Mouse (Mus musculus) CH12.LX (cell line): ENCODE data around the gene Tas1r3. TPM values are rescaled to one million over a fixed set of nuclear protein-coding genes. Genes with fewer than 3 reads are reported as not detected.

ENCODE experiments used
- DNase-seq: peaks from one replicate; pipeline ENCODE4 v3.0.0-alpha.2; 2013; ENCODE audit errors: extremely low read depth
- H3K27ac ChIP-seq: 2 replicates; pipeline ENCODE4 v1.5.1; 2012; ENCODE audit warnings: low read depth, mild to moderate bottlenecking, control low read depth, moderate library complexity; ENCODE audit not compliant: insufficient read depth
- H3K27me3 ChIP-seq: replicated peaks from 2 replicates; pipeline ENCODE3; 2012; ENCODE audit warnings: inconsistent platforms
- H3K36me3 ChIP-seq, 2 experiments: replicated peaks in 1 of 2; 2 replicates each; pipeline versions ENCODE3 to v1.6.1; 2012; ENCODE audit warnings: inconsistent platforms in 1 of 2, low read length in 1 of 2, mild to moderate bottlenecking in 1 of 2, mixed read lengths in 1 of 2, moderate library complexity in 1 of 2; ENCODE audit not compliant: control insufficient read depth in 1 of 2, insufficient read depth in 1 of 2
- H3K4me1 ChIP-seq, 2 experiments: 2 replicates each; pipeline ENCODE4 v1.6.1; 2012; ENCODE audit warnings: inconsistent platforms in 1 of 2, moderate library complexity in 1 of 2; ENCODE audit not compliant: insufficient read depth in 2 of 2, control insufficient read depth in 1 of 2
- H3K4me2 ChIP-seq: 2 replicates; pipeline ENCODE4 v1.6.1; 2012; ENCODE audit warnings: low read depth, mild to moderate bottlenecking, control low read depth; ENCODE audit not compliant: poor library complexity, insufficient read depth, severe bottlenecking
- H3K4me3 ChIP-seq, 3 experiments: fragments of 150-350 bp in 1 of 3; sonication (generic) in 1 of 3; replicated peaks in 1 of 3; 2 replicates each; pipeline versions ENCODE3 to v1.5.1; 2011 to 2012; ENCODE audit warnings: low read depth in 2 of 3, low read length in 2 of 3, mild to moderate bottlenecking in 2 of 3, moderate library complexity in 2 of 3, control low read depth in 1 of 3, improper control_type of control experiment in 1 of 3, inconsistent platforms in 1 of 3, mixed read lengths in 1 of 3; ENCODE audit not compliant: poor library complexity in 1 of 3
- H3K79me2 ChIP-seq: replicated peaks from 2 replicates; pipeline ENCODE4 v1.6.1; 2012; ENCODE audit warnings: mild to moderate bottlenecking, moderate library complexity; ENCODE audit not compliant: control insufficient read depth, poor library complexity, insufficient read depth, severe bottlenecking; ENCODE audit errors: extremely low read depth
- H3K9ac ChIP-seq: 2 replicates; pipeline ENCODE4 v1.6.1; 2012; ENCODE audit warnings: low read depth, mild to moderate bottlenecking, control low read depth, moderate library complexity; ENCODE audit not compliant: insufficient read depth
- H3K9me3 ChIP-seq: replicated peaks from 2 replicates; pipeline ENCODE3; 2012; ENCODE audit warnings: low read length, inconsistent platforms, mixed read lengths
- BHLHE40 ChIP-seq: IDR thresholded peaks from 2 replicates; pipeline ENCODE4 v1.6.1; 2011; ENCODE audit warnings: mild to moderate bottlenecking, low read depth, low read length, improper control_type of control experiment
- CHD1 ChIP-seq: IDR thresholded peaks from 2 replicates; pipeline ENCODE4 v1.6.1; 2012; ENCODE audit warnings: low read depth, low read length, improper control_type of control experiment, inconsistent platforms
- CTCF ChIP-seq, 2 experiments: IDR thresholded peaks in 1 of 2; conservative IDR thresholded peaks in 1 of 2; 2 replicates each; pipeline ENCODE4 v1.5.1; 2011 to 2012; ENCODE audit warnings: low read depth in 2 of 2, low read length in 2 of 2, improper control_type of control experiment in 1 of 2, inconsistent platforms in 1 of 2, mild to moderate bottlenecking in 1 of 2, moderate library complexity in 1 of 2
- E2F4 ChIP-seq: IDR thresholded peaks from 2 replicates; pipeline ENCODE4 v1.6.1; 2011; ENCODE audit warnings: low read depth, low read length, improper control_type of control experiment; ENCODE audit not compliant: insufficient replicate concordance
- ELF1 ChIP-seq: IDR thresholded peaks from 2 replicates; pipeline ENCODE4 v1.6.1; 2014; ENCODE audit warnings: low read depth, mild to moderate bottlenecking, inconsistent platforms, low read length, improper control_type of control experiment
- EP300 ChIP-seq: IDR thresholded peaks from 2 replicates; pipeline ENCODE4 v1.6.1; 2011; ENCODE audit warnings: low read length, improper control_type of control experiment
- ETS1 ChIP-seq: conservative IDR thresholded peaks from 2 replicates; pipeline ENCODE4 v1.6.1; 2012; ENCODE audit warnings: low read depth, mild to moderate bottlenecking, inconsistent platforms, low read length, improper control_type of control experiment, moderate library complexity
- GABPA ChIP-seq: IDR thresholded peaks from 2 replicates; pipeline ENCODE4 v1.6.1; 2012; ENCODE audit warnings: low read depth, low read length, improper control_type of control experiment, inconsistent platforms; ENCODE audit not compliant: insufficient replicate concordance
- HCFC1 ChIP-seq: IDR thresholded peaks from 2 replicates; pipeline ENCODE4 v1.6.1; 2012; ENCODE audit warnings: low read depth, mild to moderate bottlenecking, inconsistent platforms, low read length, improper control_type of control experiment
- IRF4 ChIP-seq: IDR thresholded peaks from 2 replicates; pipeline ENCODE4 v1.6.1; 2014; ENCODE audit warnings: low read depth, mild to moderate bottlenecking, inconsistent platforms, low read length, improper control_type of control experiment
- JUND ChIP-seq: conservative IDR thresholded peaks from 2 replicates; pipeline ENCODE4 v1.6.1; 2011; ENCODE audit warnings: low read depth, low read length, improper control_type of control experiment
- KAT2A ChIP-seq: IDR thresholded peaks from 2 replicates; pipeline ENCODE4 v1.6.1; 2012; ENCODE audit warnings: low read length, improper control_type of control experiment, inconsistent platforms; ENCODE audit not compliant: insufficient replicate concordance
- MAX ChIP-seq: IDR thresholded peaks from 2 replicates; pipeline ENCODE4 v1.6.1; 2011; ENCODE audit warnings: low read length, improper control_type of control experiment
- MAZ ChIP-seq: IDR thresholded peaks from 2 replicates; pipeline ENCODE4 v1.6.1; 2012; ENCODE audit warnings: low read depth, mild to moderate bottlenecking, inconsistent platforms, low read length, improper control_type of control experiment, moderate library complexity
- MEF2A ChIP-seq: IDR thresholded peaks from 2 replicates; pipeline ENCODE4 v1.6.1; 2014; ENCODE audit warnings: low read depth, mild to moderate bottlenecking, inconsistent platforms, low read length, improper control_type of control experiment, borderline replicate concordance
- MXI1 ChIP-seq: IDR thresholded peaks from 2 replicates; pipeline ENCODE4 v1.6.1; 2011; ENCODE audit warnings: mild to moderate bottlenecking, low read depth, low read length, improper control_type of control experiment
- MYC ChIP-seq: IDR thresholded peaks from 2 replicates; pipeline ENCODE4 v1.6.1; 2011; ENCODE audit warnings: low read depth, mild to moderate bottlenecking, improper control_type of control experiment, low read length
- NELFE ChIP-seq: IDR thresholded peaks from 2 replicates; pipeline ENCODE4 v1.6.1; 2011; ENCODE audit warnings: low read depth, low read length, improper control_type of control experiment
- NRF1 ChIP-seq: IDR thresholded peaks from 2 replicates; pipeline ENCODE4 v1.6.1; 2014; ENCODE audit warnings: low read depth, mild to moderate bottlenecking, inconsistent platforms, low read length, improper control_type of control experiment, moderate library complexity
- PAX5 ChIP-seq: IDR thresholded peaks from 2 replicates; pipeline ENCODE4 v1.6.1; 2012; ENCODE audit warnings: low read length, inconsistent platforms, mixed read lengths
- POLR2A ChIP-seq: IDR thresholded peaks from 2 replicates; pipeline ENCODE4 v1.6.1; 2011; ENCODE audit warnings: low read depth, mild to moderate bottlenecking, improper control_type of control experiment, low read length
- POLR2AphosphoS2 ChIP-seq: IDR thresholded peaks from 2 replicates; pipeline ENCODE4 v1.6.1; 2011; ENCODE audit warnings: low read depth, low read length, improper control_type of control experiment
- RAD21 ChIP-seq: IDR thresholded peaks from 2 replicates; pipeline ENCODE4 v1.6.1; 2011; ENCODE audit warnings: low read depth, mild to moderate bottlenecking, low read length, improper control_type of control experiment, moderate library complexity
- RCOR1 ChIP-seq: conservative IDR thresholded peaks from 2 replicates; pipeline ENCODE4 v1.6.1; 2012; ENCODE audit warnings: low read depth, mild to moderate bottlenecking, inconsistent platforms, low read length, improper control_type of control experiment
- SMC3 ChIP-seq: IDR thresholded peaks from 2 replicates; pipeline ENCODE4 v1.6.1; 2011; ENCODE audit warnings: low read depth, low read length, improper control_type of control experiment
- TBP ChIP-seq: conservative IDR thresholded peaks from 2 replicates; pipeline ENCODE4 v1.6.1; 2011; ENCODE audit warnings: low read depth, low read length, improper control_type of control experiment
- TCF12 ChIP-seq: IDR thresholded peaks from 2 replicates; pipeline ENCODE4 v1.6.1; 2014; ENCODE audit warnings: low read depth, mild to moderate bottlenecking, inconsistent platforms, low read length, improper control_type of control experiment
- UBTF ChIP-seq: IDR thresholded peaks from 2 replicates; pipeline ENCODE4 v1.6.1; 2012; ENCODE audit warnings: low read depth, mild to moderate bottlenecking, inconsistent platforms, low read length, improper control_type of control experiment, moderate library complexity
- USF1 ChIP-seq: IDR thresholded peaks from 2 replicates; pipeline ENCODE4 v1.6.1; 2014; ENCODE audit warnings: low read depth, mild to moderate bottlenecking, inconsistent platforms, low read length, improper control_type of control experiment
- USF2 ChIP-seq: conservative IDR thresholded peaks from 2 replicates; pipeline ENCODE4 v1.6.1; 2011; ENCODE audit warnings: low read depth, low read length, improper control_type of control experiment
- ZKSCAN1 ChIP-seq: IDR thresholded peaks from 2 replicates; pipeline ENCODE4 v1.6.1; 2012; ENCODE audit warnings: low read depth, inconsistent platforms, low read length, improper control_type of control experiment, borderline replicate concordance
- ZMIZ1 ChIP-seq: IDR thresholded peaks from 2 replicates; pipeline ENCODE4 v1.6.1; 2012; ENCODE audit warnings: low read depth, mild to moderate bottlenecking, inconsistent platforms, low read length, improper control_type of control experiment
- ZNF384 ChIP-seq: IDR thresholded peaks from 2 replicates; pipeline ENCODE4 v1.6.1; 2012; ENCODE audit warnings: low read depth, low read length, improper control_type of control experiment, inconsistent platforms
- dilution Hi-C: fragments of 300-500 bp; cut with MboI; formaldehyde crosslinking; loops from 2 replicates; pipeline ENCODE4 v1.14.3; 2020; ENCODE audit warnings: low sequenced_read_pairs; ENCODE audit not compliant: extremely low pct_unique_long_range_greater_than_20kb, extremely low pct_ligation_motif_present
- in situ Hi-C: fragments of 300-500 bp; cut with MboI; formaldehyde crosslinking; loops from 3 replicates; pipeline ENCODE4 v1.14.3; 2019; ENCODE audit warnings: low sequenced_read_pairs, low pct_ligation_motif_present, low pct_unique_long_range_greater_than_20kb, mixed read lengths
- polyA plus RNA-seq: library from polyadenylated mRNA; unstranded; fragments of >175 nt; gene quantifications from 2 replicates; pipeline ENCODE4 v1.2.1, GENCODE M21; 2012; ENCODE audit warnings: low read depth; ENCODE audit not compliant: insufficient read length
- total RNA-seq, 2 experiments: library from RNA; depleted of rRNA; stranded (reverse); fragments of 300-350 nt in 1 of 2; fragments of >200 nt in 1 of 2; gene quantifications; 2 replicates each; pipeline ENCODE4 v1.2.3; 2012 to 2014

The Tas1r3 gene
- total and polyA plus RNA-seq, 3 experiments, result 0.15 to 0.89 (median 0.47) TPM

GRCm38 (mm10) chr4:155837404-155838010, 25.7 kb downstream of the Tas1r3 start:
- TF ChIP-seq SMC3 (no peak), RCOR1 (no peak), USF1 (no peak), MAX (no peak), KAT2A (no peak), USF2 (no peak), TBP (no peak), HCFC1 (no peak), MYC (no peak), NRF1 (no peak), BHLHE40 (no peak), UBTF (no peak), EP300 (no peak), RAD21 (no peak), PAX5 (no peak), CHD1 (no peak), ELF1 (no peak), GABPA (no peak), JUND (no peak)
- H3K4me1 ChIP-seq, result peaks cover 25 to 46% of the 10 kb centered on the region in 2 experiments
- H3K79me2 ChIP-seq, result peaks cover 10% of the 10 kb centered on the region
- no peak overlapping the region for H3K4me2 ChIP-seq
- H3K9ac ChIP-seq, result no peak overlapping the region
- no peak overlapping the region for H3K27ac ChIP-seq
- H3K36me3 ChIP-seq, result peaks cover 17 to 33% of the 10 kb centered on the region in 2 experiments
- dilution Hi-C loops (no loop called here), in situ Hi-C loops (loop anchor here (5.0 to 10.0 kb wide), 2 partner anchors 40 to 107 kb away; partner anchors contain the start of gene Ube2j2)
- no peak for DNase-seq
- H3K4me3 ChIP-seq, result no peak overlapping the region
- no peaks in the 10 kb centered on the region for H3K27me3 ChIP-seq
- H3K9me3 ChIP-seq, result peaks cover 3% of the 10 kb centered on the region

- in situ Hi-C loops, result loop anchor here (10.0 kb wide), 1 partner anchor 111 kb away; the partner anchor contains the start of gene Ube2j2
- Histone ChIP-seq H3K9ac (no peak overlapping the region), H3K36me3 (peaks cover 6 to 36% of the 10 kb centered on the region in 2 experiments), H3K27ac (no peak overlapping the region), H3K79me2 (peaks cover 20% of the 10 kb centered on the region), H3K27me3 (no peaks in the 10 kb centered on the region), H3K4me3 (no peak overlapping the region), H3K4me2 (no peak overlapping the region), H3K4me1 (peaks cover 8 to 38% of the 10 kb centered on the region in 2 experiments), H3K9me3 (no peaks in the 10 kb centered on the region)
- peak; percentile 86 for DNase-seq
- dilution Hi-C loops, result no loop called here
- no peak for TF ChIP-seq RCOR1
- no peak for TF ChIP-seq IRF4
- TF ChIP-seq ZKSCAN1, result no peak
- peak; percentile 72 for TF ChIP-seq RAD21
- no peak for TF ChIP-seq MAZ
- no peak for TF ChIP-seq MEF2A
- no peak for TF ChIP-seq USF1
- TF ChIP-seq POLR2A, result no peak
- TF ChIP-seq EP300, result no peak
- TF ChIP-seq ETS1, result no peak
- TF ChIP-seq MYC, result no peak
- TF ChIP-seq ZMIZ1, result no peak
- 0 out of 2 replicates have a peak, but pooled peaks have one; percentile 9 for TF ChIP-seq NRF1
- TF ChIP-seq UBTF, result no peak
- TF ChIP-seq CTCF (conservative IDR thresholded peaks at IDR 0.05 in 1 of 2, IDR thresholded peaks at IDR 0.05 in 1 of 2; ENCODE audit: low read depth in 2 of 2, low read length in 2 of 2), result peak; percentile 61 to 83
- no peak for TF ChIP-seq ZNF384
- TF ChIP-seq TCF12, result no peak
- no peak for TF ChIP-seq HCFC1
- TF ChIP-seq MXI1, result no peak
- TF ChIP-seq SMC3, result peak; percentile 74
- TF ChIP-seq E2F4, result no peak
- no peak for TF ChIP-seq NELFE
- 0 out of 2 replicates have a peak, but pooled peaks have one; percentile 38 for TF ChIP-seq POLR2AphosphoS2
These were observed 29.3 kb downstream of the Tas1r3 start for GRCm38 (mm10) chr4:155833836-155834235.
